Mouse (Mus musculus) liver, embryonic 14.5 days (tissue): Measurements from ENCODE around the gene Fut8.

ENCODE experiments used
- CTCF ChIP-seq: IDR thresholded peaks from 2 replicates; pipeline ENCODE4 v1.5.1; 2016; ENCODE audit warnings: antibody characterized with exemption, low read depth, control low read depth
- EP300 ChIP-seq: IDR thresholded peaks from 2 replicates; pipeline ENCODE4 v1.6.1; 2016; ENCODE audit warnings: antibody characterized with exemption, low read depth

DNA sequence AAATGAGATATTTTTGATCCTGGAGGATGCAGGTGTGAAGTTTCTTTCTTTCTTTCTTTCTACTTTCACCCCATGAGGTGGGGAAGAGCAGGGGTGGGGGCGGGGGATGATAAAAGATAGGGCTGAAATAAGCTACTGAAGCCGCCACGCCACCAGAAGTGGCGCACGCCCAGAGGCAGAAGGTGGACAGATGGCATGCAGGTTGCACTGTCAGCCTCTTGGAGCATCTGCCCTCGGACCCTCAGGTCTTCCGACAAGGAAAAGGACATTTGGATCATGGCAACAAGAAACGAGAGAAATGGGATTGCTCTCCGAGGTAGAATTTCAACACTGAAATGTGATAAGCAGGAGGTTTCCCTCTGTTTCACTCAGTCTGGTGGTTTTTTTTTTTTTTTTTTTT lies 273.3 kb downstream of the Fut8 start:
- TF ChIP-seq EP300, result no peak
- no peak for TF ChIP-seq CTCF
